Mouse (Mus musculus) hindbrain, embryonic 16.5 days (tissue): ENCODE results near the gene Rxfp4. TPM values are rescaled to one million over a fixed set of nuclear protein-coding genes. Genes with fewer than 3 reads are reported as not detected.

ENCODE experiments used
- ATAC-seq: fragments of 200-750 bp; cut with Nextera tagmentation; 2 replicates; pipeline ENCODE4 v1.8.0; 2017; ENCODE audit warnings: moderate TSS enrichment, moderate library complexity
- H3K27ac ChIP-seq: fragments of 300-500 bp; sonication (generic); 2 replicates; pipeline ENCODE4 v1.5.1; 2014; ENCODE audit warnings: low read depth, mild to moderate bottlenecking, control low read depth, low read length, moderate library complexity
- H3K27me3 ChIP-seq: fragments of 300-500 bp; sonication (generic); replicated peaks from 2 replicates; pipeline ENCODE4 v1.6.1; 2014; ENCODE audit warnings: low read length; ENCODE audit not compliant: control insufficient read depth, insufficient read depth
- H3K36me3 ChIP-seq: fragments of 300-500 bp; sonication (generic); 2 replicates; pipeline ENCODE4 v1.6.1; 2014; ENCODE audit warnings: mild to moderate bottlenecking, low read length, moderate library complexity, mixed read lengths; ENCODE audit not compliant: control insufficient read depth, insufficient read depth
- H3K4me1 ChIP-seq: fragments of 300-500 bp; sonication (generic); 2 replicates; pipeline ENCODE4 v1.6.1; 2014; ENCODE audit warnings: low read depth, low read length; ENCODE audit not compliant: control insufficient read depth, insufficient read depth
- H3K4me2 ChIP-seq: fragments of 300-500 bp; sonication (generic); 2 replicates; pipeline ENCODE4 v1.6.1; 2014; ENCODE audit warnings: mild to moderate bottlenecking, low read length, control low read depth, moderate library complexity
- H3K4me3 ChIP-seq: fragments of 300-500 bp; sonication (generic); 2 replicates; pipeline ENCODE4 v1.5.1; 2014; ENCODE audit warnings: mild to moderate bottlenecking, low read length, control low read depth, moderate library complexity
- H3K9ac ChIP-seq: fragments of 300-500 bp; sonication (generic); 2 replicates; pipeline ENCODE4 v1.6.1; 2014; ENCODE audit warnings: low read depth, mild to moderate bottlenecking, control low read depth, low read length, moderate library complexity
- H3K9me3 ChIP-seq: fragments of 300-500 bp; sonication (generic); 2 replicates; pipeline ENCODE4 v1.6.1; 2014; ENCODE audit warnings: mild to moderate bottlenecking, low read length, moderate library complexity; ENCODE audit not compliant: control insufficient read depth
- WGBS: fragments of 180-500 bp; shearing (Covaris S2); extraction: QIAGEN DNeasy Blood & Tissue Kit; methylation state at CpG from one replicate; pipeline ENCODE4 v1.1.7; 2014; 5-methylcytosine and 5-hydroxymethylcytosine counted together
- polyA plus RNA-seq: library from polyadenylated mRNA; unstranded; fragments of >200 nt; fragmentation: Nextera tagmentation; extraction: Ambion mirVana; gene quantifications from 2 replicates; pipeline ENCODE4 v1.2.1, GENCODE M21; 2015

Gene Rxfp4
- polyA plus RNA-seq, 1 experiment from 2014 or later = not detected

DNA sequence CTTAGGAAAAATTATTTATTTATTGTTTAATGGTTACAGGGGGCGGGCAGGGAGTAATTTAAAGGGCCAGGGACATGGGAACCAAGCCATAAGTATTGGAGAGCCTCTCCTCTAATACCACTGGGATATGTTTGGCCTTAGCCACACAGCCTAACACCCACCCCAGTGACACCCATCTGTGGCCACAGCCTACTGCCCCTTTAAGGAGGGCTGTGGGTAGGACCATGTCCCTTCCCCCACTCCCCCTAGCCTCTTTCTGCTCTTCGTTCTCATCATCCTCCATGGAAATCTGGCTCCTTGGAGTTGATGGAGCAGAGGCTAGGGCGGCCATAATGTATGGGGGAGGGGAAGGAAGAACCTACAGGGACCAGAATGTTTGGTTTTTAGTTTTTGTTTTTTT lies 5.9 kb downstream of the Rxfp4 start:
- Histone ChIP-seq H3K27me3 (no peaks in the 10 kb centered on the region), H3K36me3 (peaks cover 39% of the 10 kb centered on the region), H3K9ac (no peak overlapping the region), H3K27ac (no peak overlapping the region), H3K4me2 (no peak overlapping the region), H3K4me3 (no peak overlapping the region), H3K9me3 (no peaks in the 10 kb centered on the region), H3K4me1 (no peaks in the 10 kb centered on the region)
- 88% methylated on average over 3 of the region's 3 CpGs for WGBS
- ATAC-seq = no peak

DNA sequence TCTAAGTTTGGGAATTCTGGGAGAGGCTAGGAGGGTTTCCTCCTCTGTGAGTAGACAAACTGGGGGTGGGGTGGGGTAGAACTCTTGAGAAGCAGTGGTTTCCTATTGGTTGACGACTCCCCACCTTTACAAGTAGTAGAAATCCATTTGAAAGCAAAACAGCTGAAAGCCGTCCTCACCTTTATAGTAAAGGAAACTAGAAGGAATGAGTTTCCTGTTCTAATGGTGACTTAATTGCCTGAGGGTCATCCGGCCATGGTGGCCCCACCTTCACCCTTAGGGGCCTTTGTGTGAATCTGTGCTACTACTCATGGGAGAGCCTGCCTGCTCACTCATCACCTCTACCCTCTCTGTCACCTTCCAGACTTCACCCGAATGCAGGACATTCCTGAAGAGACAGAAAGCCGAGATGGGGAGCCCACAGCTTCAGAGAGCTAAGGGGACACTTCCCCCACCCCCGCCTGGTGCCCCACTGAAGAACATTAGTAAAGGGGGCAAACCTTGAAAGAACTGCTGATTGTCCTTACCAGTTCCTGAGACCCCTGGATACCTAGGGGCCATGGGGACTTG lies 6.4 kb downstream of the Rxfp4 start:
- Histone ChIP-seq H3K27me3 (no peaks in the 10 kb centered on the region), H3K9me3 (no peaks in the 10 kb centered on the region), H3K4me2 (no peak overlapping the region), H3K4me3 (no peak overlapping the region), H3K27ac (no peak overlapping the region), H3K36me3 (peaks cover 41% of the 10 kb centered on the region), H3K4me1 (no peaks in the 10 kb centered on the region), H3K9ac (no peak overlapping the region)
- no peak for ATAC-seq
- WGBS = 84% methylated on average over 6 of the region's 6 CpGs

DNA sequence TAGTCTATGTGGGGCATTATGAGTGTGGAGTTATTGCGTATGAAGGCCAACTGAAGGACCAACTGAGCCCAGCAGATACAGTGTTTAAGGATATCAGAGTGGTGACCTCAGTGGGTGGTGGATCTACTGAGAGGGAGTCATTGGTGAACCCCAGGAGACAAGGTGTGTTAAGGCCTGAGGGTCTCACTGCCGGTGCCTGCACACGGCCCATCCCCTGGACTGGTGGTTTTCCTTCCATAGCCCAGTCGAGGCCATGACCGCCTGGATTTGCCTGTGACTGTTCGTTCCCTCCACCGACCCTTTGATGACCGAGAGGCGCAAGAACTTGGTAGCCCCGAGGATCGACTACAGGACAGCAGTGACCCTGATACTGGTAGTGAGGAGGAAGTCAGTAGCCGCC lies 7.0 kb downstream of the Rxfp4 start:
- Histone ChIP-seq H3K27me3 (no peaks in the 10 kb centered on the region), H3K9ac (no peak overlapping the region), H3K4me2 (no peak overlapping the region), H3K36me3 (peaks cover 41% of the 10 kb centered on the region), H3K9me3 (no peaks in the 10 kb centered on the region), H3K27ac (no peak overlapping the region), H3K4me1 (no peaks in the 10 kb centered on the region), H3K4me3 (no peak overlapping the region)
- WGBS = 96% methylated on average over 12 of the region's 12 CpGs
- ATAC-seq = no peak

DNA sequence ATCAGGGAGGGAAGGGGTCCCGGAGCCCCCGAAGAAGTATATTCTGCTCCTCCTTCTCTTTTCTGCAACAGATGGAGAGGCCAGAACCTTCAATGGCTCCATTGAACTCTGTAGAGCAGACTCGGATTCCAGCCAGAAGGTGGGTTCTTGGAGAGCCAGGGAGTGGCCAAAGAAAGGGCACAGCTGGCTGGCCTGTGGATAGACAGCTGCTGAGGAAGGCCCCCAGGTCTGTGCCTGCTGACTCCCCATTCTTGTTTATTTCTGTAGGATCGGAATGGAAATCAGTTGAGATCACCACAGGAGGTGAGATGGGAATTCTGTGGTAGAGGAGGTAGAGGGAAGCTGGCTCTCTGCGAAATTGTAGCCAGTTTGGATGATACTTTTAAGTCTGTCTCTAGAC lies 9.9 kb downstream of the Rxfp4 start:
- 73% methylated on average over 5 of the region's 5 CpGs for WGBS
- H3K4me1 ChIP-seq = no peaks in the 10 kb centered on the region
- H3K4me3 ChIP-seq = no peak overlapping the region
- H3K4me2 ChIP-seq = no peak overlapping the region
- no peaks in the 10 kb centered on the region for H3K27me3 ChIP-seq
- no peaks in the 10 kb centered on the region for H3K9me3 ChIP-seq
- H3K9ac ChIP-seq = no peak overlapping the region
- no peak for ATAC-seq
- no peak overlapping the region for H3K27ac ChIP-seq
- H3K36me3 ChIP-seq = peaks cover 59% of the 10 kb centered on the region

DNA sequence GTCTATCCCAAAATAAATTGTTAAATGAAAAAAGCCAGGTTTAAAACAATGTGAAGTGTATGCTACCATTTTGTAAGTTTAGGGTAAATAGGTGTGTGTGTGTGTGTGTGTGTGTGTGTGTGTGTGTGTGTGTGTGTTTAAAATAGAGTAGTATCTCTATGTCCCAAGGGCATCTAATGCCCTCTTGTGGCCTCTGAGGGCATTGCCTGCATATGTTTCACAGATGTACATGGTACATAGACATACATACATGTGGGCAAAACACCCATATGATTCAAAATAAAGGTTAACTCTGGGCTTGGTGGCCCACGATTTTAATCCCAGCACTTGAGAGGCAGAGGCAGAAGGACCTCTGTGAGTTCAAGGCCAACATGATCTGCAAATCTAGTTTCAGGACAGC lies 12.3 kb downstream of the Rxfp4 start:
- H3K4me1 ChIP-seq = no peaks in the 10 kb centered on the region
- no peaks in the 10 kb centered on the region for H3K9me3 ChIP-seq
- no peak overlapping the region for H3K4me3 ChIP-seq
- peaks cover 63% of the 10 kb centered on the region for H3K36me3 ChIP-seq
- no peaks in the 10 kb centered on the region for H3K27me3 ChIP-seq
- no peak overlapping the region for H3K4me2 ChIP-seq
- no peak overlapping the region for H3K27ac ChIP-seq
- peak; percentile 48; the same call in 1 of the 2 replicates for ATAC-seq
- WGBS = 83% methylated on average over 1 of the region's 1 CpGs
- H3K9ac ChIP-seq = no peak overlapping the region

DNA sequence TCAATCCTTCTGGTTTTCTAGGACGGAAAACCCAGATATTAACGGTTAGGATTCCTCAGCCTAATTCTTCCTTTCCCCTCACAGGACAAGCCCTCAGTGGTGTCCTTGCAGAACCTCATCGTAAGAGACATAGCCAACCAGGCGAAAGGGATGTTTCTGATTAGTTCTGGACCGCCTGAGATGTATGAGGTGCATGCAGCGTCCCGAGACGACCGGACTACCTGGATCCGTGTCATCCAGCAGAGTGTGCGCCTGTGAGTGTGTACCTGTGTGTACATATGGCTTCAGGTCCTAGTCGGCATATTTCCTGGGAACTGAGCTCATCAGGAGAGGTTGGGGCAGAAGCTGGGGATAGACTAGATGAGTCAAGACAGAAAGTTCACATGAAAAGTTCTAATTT lies 13.7 kb downstream of the Rxfp4 start:
- Histone ChIP-seq H3K36me3 (peaks cover 70% of the 10 kb centered on the region), H3K27ac (no peak overlapping the region), H3K27me3 (no peaks in the 10 kb centered on the region), H3K9me3 (no peaks in the 10 kb centered on the region), H3K4me3 (no peak overlapping the region), H3K9ac (no peak overlapping the region), H3K4me1 (no peaks in the 10 kb centered on the region), H3K4me2 (no peak overlapping the region)
- no peak for ATAC-seq
- WGBS = 96% methylated on average over 12 of the region's 12 CpGs

DNA sequence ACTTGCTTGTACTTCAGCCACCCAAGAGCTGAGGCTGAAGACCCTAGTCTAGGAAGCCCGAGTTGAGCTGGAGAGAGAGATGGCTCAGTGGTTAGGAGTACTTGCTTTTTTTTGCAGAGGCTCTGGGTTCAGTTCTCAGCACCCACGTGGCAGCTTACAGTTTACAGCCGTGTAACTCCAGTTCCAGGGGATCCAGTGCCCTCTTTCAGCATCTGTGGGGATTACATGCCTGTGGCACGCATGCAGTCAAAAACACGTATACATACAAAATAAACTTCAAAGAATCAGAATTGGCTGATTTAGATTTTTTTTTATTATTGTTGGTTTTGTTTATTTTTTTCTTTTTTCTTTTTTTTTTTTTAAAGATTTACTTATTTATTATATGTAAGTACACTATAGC lies 15.8 kb downstream of the Rxfp4 start:
- Histone ChIP-seq H3K4me1 (no peaks in the 10 kb centered on the region), H3K27ac (no peak overlapping the region), H3K9me3 (no peaks in the 10 kb centered on the region), H3K4me3 (no peak overlapping the region), H3K9ac (no peak overlapping the region), H3K27me3 (no peaks in the 10 kb centered on the region), H3K4me2 (no peak overlapping the region), H3K36me3 (peaks cover 69% of the 10 kb centered on the region)
- no peak for ATAC-seq
- 97% methylated on average over 5 of the region's 5 CpGs for WGBS

DNA sequence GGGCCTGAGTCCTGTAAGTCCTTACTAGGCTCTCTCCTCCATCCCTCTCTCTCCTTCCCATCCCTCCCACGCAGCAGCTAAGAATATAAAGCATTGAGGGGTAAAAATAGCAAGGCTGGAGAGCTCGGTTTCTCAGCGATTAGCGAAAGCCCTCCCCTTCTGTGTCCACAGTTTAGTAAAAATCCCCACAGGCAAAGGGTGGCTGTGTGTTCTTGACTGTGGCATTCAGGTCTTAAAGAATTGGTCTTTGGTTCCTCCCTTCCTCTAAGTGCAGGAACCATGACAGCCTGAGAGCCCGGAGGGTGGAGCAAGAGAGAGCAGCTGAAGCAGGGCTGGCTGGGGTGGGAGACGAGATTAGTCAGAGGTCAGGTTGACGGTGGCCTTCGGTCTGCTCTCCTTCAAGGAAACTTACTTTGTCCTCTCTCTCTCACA lies 16.4 kb downstream of the Rxfp4 start:
- Histone ChIP-seq H3K36me3 (peaks cover 71% of the 10 kb centered on the region), H3K27me3 (no peaks in the 10 kb centered on the region), H3K9me3 (no peaks in the 10 kb centered on the region), H3K4me3 (no peak overlapping the region), H3K27ac (no peak overlapping the region), H3K4me1 (no peaks in the 10 kb centered on the region), H3K4me2 (no peak overlapping the region), H3K9ac (no peak overlapping the region)
- 93% methylated on average over 8 of the region's 8 CpGs for WGBS
- ATAC-seq = no peak

DNA sequence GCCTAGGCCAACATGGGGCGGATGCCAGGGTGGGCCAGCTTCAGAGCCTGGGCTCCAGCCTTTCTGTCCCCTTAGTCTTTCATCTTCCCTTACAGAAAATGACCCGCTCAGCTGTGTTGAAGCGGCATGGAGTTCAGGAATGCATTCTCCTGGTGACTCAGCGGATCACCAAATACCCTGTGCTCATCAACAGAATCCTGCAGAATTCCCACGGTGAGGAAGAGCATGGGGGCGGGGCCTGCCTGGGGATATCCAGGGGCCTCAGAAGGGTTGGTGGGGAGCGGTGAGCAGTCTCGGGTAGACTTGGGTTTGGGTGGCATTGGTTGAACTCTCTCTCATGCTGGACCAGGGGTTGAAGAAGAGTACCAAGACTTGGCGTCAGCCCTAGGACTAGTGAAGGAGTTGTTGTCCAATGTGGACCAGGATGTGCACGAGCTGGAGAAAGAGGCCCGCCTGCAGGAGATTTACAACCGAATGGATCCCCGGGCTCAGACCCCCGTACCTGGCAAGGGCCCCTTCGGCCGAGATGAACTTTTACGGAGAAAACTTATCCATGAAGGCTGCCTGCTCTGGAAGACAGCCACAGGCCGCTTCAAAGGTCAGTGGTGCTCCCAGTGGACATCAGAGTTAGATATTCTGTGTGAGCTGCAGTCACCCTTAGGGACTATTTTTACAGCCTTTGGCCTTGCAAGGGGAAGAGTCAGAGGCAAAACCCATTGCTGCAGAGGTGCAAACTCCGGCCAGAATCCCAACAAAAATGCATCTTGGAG lies 17.3 kb downstream of the Rxfp4 start:
- 91% methylated on average over 19 of the region's 19 CpGs for WGBS

More for the DNA sequence above, 17.3 kb downstream of the Rxfp4 start:
- H3K4me1 ChIP-seq = 0 out of 2 replicates have a peak, but pooled peaks cover 2% of the 10 kb centered on the region
- H3K36me3 ChIP-seq = peaks cover 79% of the 10 kb centered on the region
- no peak overlapping the region for H3K27ac ChIP-seq
- H3K4me2 ChIP-seq = no peak overlapping the region
- ATAC-seq = no peak
- no peak overlapping the region for H3K4me3 ChIP-seq
- no peaks in the 10 kb centered on the region for H3K27me3 ChIP-seq
- H3K9ac ChIP-seq = no peak overlapping the region
- H3K9me3 ChIP-seq = no peaks in the 10 kb centered on the region
